Mouse (Mus musculus) kidney, adult 18-20 months (tissue): Measurements from ENCODE around the gene Man2b2.

ENCODE experiments used
- DNase-seq: peaks from one replicate; pipeline ENCODE4 v3.0.0; 2021

The Man2b2 gene

GRCm38 (mm10) chr5:36759848-36760247, 70.6 kb downstream of the Man2b2 start:
- no peak for DNase-seq

GRCm38 (mm10) chr5:36757033-36757432, 73.4 kb downstream of the Man2b2 start:
- no peak for DNase-seq
